Mouse (Mus musculus) liver, embryonic 14.5 days (tissue): ENCODE data around the gene Gm266. TPM values are rescaled to one million over a fixed set of nuclear protein-coding genes. Genes with fewer than 3 reads are reported as not detected.

Experiments
- ATAC-seq: fragments of 200-750 bp; cut with Nextera tagmentation; 2 replicates; pipeline ENCODE4 v1.8.0; 2017; ENCODE audit warnings: moderate number of reproducible peaks, mild to moderate bottlenecking, moderate library complexity; ENCODE audit not compliant: insufficient read depth
- DNase-seq, 3 experiments: peaks; one replicate each; pipeline ENCODE4 v3.0.0-alpha.2; 2012 to 2013; ENCODE audit warnings: low read depth in 3 of 3, low spot score in 3 of 3
- H3K27ac ChIP-seq: fragments of 300-500 bp; sonication (generic); 2 replicates; pipeline ENCODE4 v1.5.1; 2014; ENCODE audit warnings: moderate library complexity, mild to moderate bottlenecking, control low read depth, inconsistent platforms
- H3K27me3 ChIP-seq: fragments of 300-500 bp; sonication (generic); 2 replicates; pipeline ENCODE4 v1.6.1; 2014; ENCODE audit warnings: mild to moderate bottlenecking, low read length, moderate library complexity; ENCODE audit not compliant: control insufficient read depth, insufficient read depth
- H3K36me3 ChIP-seq: fragments of 300-500 bp; sonication (generic); replicated peaks from 2 replicates; pipeline ENCODE4 v1.6.1; 2014; ENCODE audit warnings: low read depth; ENCODE audit not compliant: control insufficient read depth, insufficient read depth
- H3K4me1 ChIP-seq, 2 experiments: fragments of 200-500 bp in 1 of 2; fragments of 300-500 bp in 1 of 2; sonication (generic) in 1 of 2; replicated peaks; 2 replicates each; pipeline ENCODE4 v1.6.1; 2012 to 2014; ENCODE audit warnings: antibody characterized with exemption in 1 of 2, inconsistent platforms in 1 of 2, low read length in 1 of 2; ENCODE audit not compliant: control insufficient read depth in 2 of 2, insufficient read depth in 2 of 2
- H3K4me2 ChIP-seq: fragments of 300-500 bp; sonication (generic); 2 replicates; pipeline ENCODE4 v1.6.1; 2014; ENCODE audit warnings: low read depth, mild to moderate bottlenecking, control low read depth, moderate library complexity
- H3K4me3 ChIP-seq, 2 experiments: fragments of 200-500 bp in 1 of 2; fragments of 300-500 bp in 1 of 2; sonication (generic) in 1 of 2; 2 replicates each; pipeline ENCODE4 v1.5.1; 2012 to 2014; ENCODE audit warnings: low read depth in 2 of 2, low read length in 2 of 2, mild to moderate bottlenecking in 2 of 2, control low read depth in 1 of 2, inconsistent platforms in 1 of 2, moderate library complexity in 1 of 2; ENCODE audit not compliant: insufficient read depth in 1 of 2
- H3K9ac ChIP-seq: fragments of 300-500 bp; sonication (generic); replicated peaks from 2 replicates; pipeline ENCODE4 v1.6.1; 2014; ENCODE audit warnings: mild to moderate bottlenecking, control low read depth, moderate library complexity
- H3K9me3 ChIP-seq: fragments of 300-500 bp; sonication (generic); 2 replicates; pipeline ENCODE4 v1.6.1; 2016; ENCODE audit warnings: low read length, mixed read lengths; ENCODE audit not compliant: control insufficient read depth
- CTCF ChIP-seq: IDR thresholded peaks from 2 replicates; pipeline ENCODE4 v1.5.1; 2016; ENCODE audit warnings: antibody characterized with exemption, low read depth, control low read depth
- EP300 ChIP-seq: IDR thresholded peaks from 2 replicates; pipeline ENCODE4 v1.6.1; 2016; ENCODE audit warnings: antibody characterized with exemption, low read depth
- WGBS: fragments of 180-500 bp; shearing (Covaris S2); extraction: QIAGEN DNeasy Blood & Tissue Kit; methylation state at CpG from one replicate; pipeline ENCODE4 v1.1.7; 2014; ENCODE audit not compliant: insufficient replicate concordance; 5-methylcytosine and 5-hydroxymethylcytosine counted together
- polyA plus RNA-seq, 2 experiments: library from polyadenylated mRNA; depleted of rRNA in 1 of 2; stranded (reverse) in 1 of 2; unstranded in 1 of 2; fragments of >200 nt; fragmentation: Nextera tagmentation in 1 of 2; extraction: Ambion mirVana in 1 of 2; gene quantifications; 2 replicates each; pipeline versions ENCODE4 v1.2.1 to v1.2.3; 2012 to 2014

Gm266 gene
- polyA plus RNA-seq, 2 experiments, result 0.42 to 0.61 TPM

GRCm38 (mm10) chr12:111517901-111518300 lies 32.3 kb upstream of the Gm266 start:
- DNase-seq, result peak; percentile 94 to 96 (median 95)
- H3K9me3 ChIP-seq, result peaks cover 5% of the 10 kb centered on the region
- WGBS, result 16% methylated on average over 4 of the region's 4 CpGs
- peak overlapping the region; percentile 84 for H3K4me2 ChIP-seq
- peak; percentile 93 for ATAC-seq
- TF ChIP-seq EP300 (peak; percentile 99), CTCF (no peak)
- no peaks in the 10 kb centered on the region for H3K36me3 ChIP-seq
- no peaks in the 10 kb centered on the region for H3K27me3 ChIP-seq
- peak overlapping the region; percentile 100 for H3K27ac ChIP-seq
- H3K4me1 ChIP-seq, result peaks cover 50 to 55% of the 10 kb centered on the region in 2 experiments
- H3K9ac ChIP-seq, result peak overlapping the region; percentile 78
- peak overlapping the region; percentile 26 to 49 for H3K4me3 ChIP-seq

GRCm38 (mm10) chr12:111516826-111517225 lies 31.2 kb upstream of the Gm266 start:
- DNase-seq, result peak; percentile 80 to 86 (median 82)
- WGBS, result 26% methylated on average over 6 of the region's 6 CpGs
- H3K4me1 ChIP-seq, result peaks cover 50 to 55% of the 10 kb centered on the region in 2 experiments

GRCm38 (mm10) chr12:111515920-111516319 lies 30.3 kb upstream of the Gm266 start:
- no peak for ATAC-seq
- 74% methylated on average over 5 of the region's 5 CpGs for WGBS
- TF ChIP-seq EP300 (no peak), CTCF (no peak)
- Histone ChIP-seq H3K27ac (peak overlapping the region; percentile 100), H3K36me3 (no peaks in the 10 kb centered on the region), H3K4me2 (peak overlapping the region; percentile 84), H3K27me3 (no peaks in the 10 kb centered on the region), H3K9ac (peak overlapping the region; percentile 64), H3K4me3 (no peak overlapping the region), H3K9me3 (peaks cover 3% of the 10 kb centered on the region), H3K4me1 (peaks cover 50 to 55% of the 10 kb centered on the region in 2 experiments)
- peak in 1 of 3 experiments; percentile 36 for DNase-seq

More at GRCm38 (mm10) chr12:111516826-111517225, 31.2 kb upstream of the Gm266 start:
- peak overlapping the region; percentile 100 for H3K27ac ChIP-seq
- peak overlapping the region; percentile 77 for H3K9ac ChIP-seq
- H3K27me3 ChIP-seq, result no peaks in the 10 kb centered on the region
- H3K36me3 ChIP-seq, result no peaks in the 10 kb centered on the region
- H3K4me3 ChIP-seq, result peak overlapping the region in 1 of 2 experiments; percentile 38; a peak in 1 of 4 replicates
- TF ChIP-seq CTCF (peak; percentile 69), EP300 (peak; percentile 80)
- ATAC-seq, result peak; percentile 73
- H3K9me3 ChIP-seq, result peaks cover 3% of the 10 kb centered on the region
- H3K4me2 ChIP-seq, result peak overlapping the region; percentile 84

- no peak for DNase-seq
- H3K9me3 ChIP-seq, result peaks cover 3% of the 10 kb centered on the region
- peak overlapping the region; percentile 62 for H3K9ac ChIP-seq
- no peaks in the 10 kb centered on the region for H3K36me3 ChIP-seq
- peak overlapping the region; percentile 67 for H3K4me2 ChIP-seq
- peaks cover 50 to 55% of the 10 kb centered on the region in 2 experiments for H3K4me1 ChIP-seq
- WGBS, result 57% methylated on average over 7 of the region's 7 CpGs
- ATAC-seq, result no peak
- H3K27ac ChIP-seq, result peak overlapping the region; percentile 24
- H3K4me3 ChIP-seq, result peak overlapping the region; percentile 31 to 37
- TF ChIP-seq CTCF (peak; percentile 51), EP300 (no peak)
- H3K27me3 ChIP-seq, result no peaks in the 10 kb centered on the region
Observed at GRCm38 (mm10) chr12:111514874-111515649, 29.4 kb upstream of the Gm266 start.

GRCm38 (mm10) chr12:111514231-111514792 lies 28.7 kb upstream of the Gm266 start:
- H3K9me3 ChIP-seq, result peaks cover 3% of the 10 kb centered on the region
- peak overlapping the region; percentile 67 for H3K4me2 ChIP-seq
- H3K27ac ChIP-seq, result peak overlapping the region; percentile 24
- H3K9ac ChIP-seq, result peak overlapping the region; percentile 62
- ATAC-seq (no peak), DNase-seq (no peak)
- peak overlapping the region; percentile 31 to 37 for H3K4me3 ChIP-seq
- H3K36me3 ChIP-seq, result no peaks in the 10 kb centered on the region
- WGBS, result 64% methylated on average over 7 of the region's 7 CpGs
- no peaks in the 10 kb centered on the region for H3K27me3 ChIP-seq
- TF ChIP-seq CTCF (no peak), EP300 (no peak)
- peaks cover 44 to 50% of the 10 kb centered on the region in 2 experiments for H3K4me1 ChIP-seq
